ENCODE assay signal across 16 mouse cellular contexts in genomic region chr13:109715321-109715720, GRCm38 (mm10).
"Had no signal": no experiment of that assay in that cellular context is flagged by ENCODE, and none has a peak within 500 bp of the region (broad histone marks: within the 10 kb centered on the region; RNA-seq: fewer than 3 reads in every experiment).

No protein-coding gene starts in this region.

- H3K27me3 ChIP-seq: midbrain, embryonic 12.5 days; neural tube, embryonic 12.5 days had no signal

- DNase-seq: lung, adult 18-20 months; lung, embryonic 14.5 days; lung, postnatal 10 days; lung, postnatal 4 days; midbrain, embryonic 14.5 days; retina, postnatal 1 day; right cerebral cortex, adult 18-20 months; right cerebral cortex, postnatal 25 days; right cerebral cortex, postnatal 4 days; spleen, adult 18-20 months; thymus, adult 18-20 months; thymus, postnatal 14 days; thymus, postnatal 36 days had no signal

- H3K4me1 ChIP-seq: midbrain, embryonic 10.5 days; midbrain, embryonic 12.5 days; neural tube, embryonic 12.5 days had no signal

- H3K4me3 ChIP-seq: midbrain, embryonic 10.5 days; midbrain, embryonic 12.5 days; neural tube, embryonic 12.5 days had no signal

- H3K36me3 ChIP-seq: midbrain, embryonic 10.5 days; midbrain, embryonic 12.5 days; neural tube, embryonic 12.5 days had no signal

- H3K27ac ChIP-seq: midbrain, embryonic 10.5 days; midbrain, embryonic 12.5 days; neural tube, embryonic 12.5 days had no signal
